ENCODE assay signal across 8 mouse cellular contexts in the genomic region with DNA sequence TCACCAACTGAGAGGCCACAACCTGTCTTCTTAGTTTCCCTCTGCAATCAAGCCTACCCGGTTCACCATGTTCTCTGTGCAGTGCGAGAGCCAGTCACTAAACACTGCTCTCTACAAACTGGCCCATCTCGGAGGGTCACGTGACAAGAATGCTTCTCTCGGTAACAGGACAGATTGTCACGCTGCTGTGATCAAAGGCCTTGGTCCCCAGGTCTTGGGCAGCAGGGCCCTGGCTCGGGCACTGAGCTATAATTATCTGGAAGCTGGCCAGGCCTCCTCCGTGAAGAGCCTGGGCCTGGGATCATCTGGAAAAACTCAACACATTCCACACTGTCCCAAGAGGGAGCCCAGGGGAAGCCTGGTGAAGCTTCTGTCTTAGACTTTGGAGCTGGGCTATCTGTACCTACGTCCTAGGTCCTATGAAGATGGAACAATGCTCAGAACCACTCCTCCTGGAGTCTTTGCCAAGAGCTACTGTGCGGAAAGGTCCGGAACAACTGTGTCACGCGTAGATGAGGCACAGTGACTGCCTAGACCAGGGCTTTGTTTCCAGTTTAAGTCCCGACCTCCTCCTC. TPM values are rescaled to one million over a fixed set of nuclear protein-coding genes. Genes with fewer than 3 reads are reported as not detected.
DNase-seq lines count a peak whose midpoint lies in the region; ATAC-seq lines count a peak whose summit lies in the region.

No protein-coding gene starts in this region.

- no peaks in the 10 kb centered on the region for H3K36me3 ChIP-seq in embryonic facial prominence, embryonic 14.5 days (ENCODE audit: control insufficient read depth, insufficient read depth, low read length)
- H3K36me3 ChIP-seq in hindbrain, embryonic 16.5 days (ENCODE audit: control insufficient read depth, insufficient read depth, low read length): no peaks in the 10 kb centered on the region
- H3K36me3 ChIP-seq in midbrain, embryonic 12.5 days: no peaks in the 10 kb centered on the region

- peak; percentile 66 to 72 for DNase-seq in heart, adult 18-20 months
- no peak for DNase-seq in heart, adult 8-10 months (ENCODE audit: low spot score)
- peak; percentile 60 for DNase-seq in adipocyte (ENCODE audit: low spot score)
- DNase-seq in embryonic facial prominence, embryonic 14.5 days (ENCODE audit: low spot score): peak; percentile 63
- DNase-seq in spleen, postnatal 36 days (ENCODE audit: low spot score in 2 of 2): no peak

- H3K27me3 ChIP-seq in embryonic facial prominence, embryonic 14.5 days (replicated peaks; ENCODE audit: control insufficient read depth, insufficient read depth, low read length): no peaks in the 10 kb centered on the region
- H3K27me3 ChIP-seq in hindbrain, embryonic 16.5 days (replicated peaks; ENCODE audit: control insufficient read depth, insufficient read depth, low read length): no peaks in the 10 kb centered on the region
- no peaks in the 10 kb centered on the region for H3K27me3 ChIP-seq in midbrain, embryonic 12.5 days

- no peak overlapping the region for H3K4me3 ChIP-seq in embryonic facial prominence, embryonic 14.5 days (ENCODE audit: low read depth, low read length)
- H3K4me3 ChIP-seq in hindbrain, embryonic 16.5 days (ENCODE audit: low read length): no peak overlapping the region
- H3K4me3 ChIP-seq in midbrain, embryonic 12.5 days: no peak overlapping the region

- ATAC-seq in embryonic facial prominence, embryonic 14.5 days (ENCODE audit: low read depth): peak; percentile 26; the same call in 1 of the 2 replicates
- peak; percentile 49; the same call in 1 of the 2 replicates for ATAC-seq in hindbrain, embryonic 16.5 days
- ATAC-seq in midbrain, embryonic 12.5 days (ENCODE audit: low FRiP score, low read depth): peak; percentile 36; the same call in 1 of the 2 replicates
- no peak for ATAC-seq in frontal cortex, adult (ENCODE audit: low TSS enrichment)

- H3K4me1 ChIP-seq in embryonic facial prominence, embryonic 14.5 days (ENCODE audit: control insufficient read depth, insufficient read depth, low read length): peaks cover 33% of the 10 kb centered on the region
- peaks cover 25% of the 10 kb centered on the region for H3K4me1 ChIP-seq in hindbrain, embryonic 16.5 days (ENCODE audit: control insufficient read depth, insufficient read depth, low read depth, low read length)
- peaks cover 39% of the 10 kb centered on the region for H3K4me1 ChIP-seq in midbrain, embryonic 12.5 days

- WGBS in embryonic facial prominence, embryonic 14.5 days: 31% methylated on average over 14 of the region's 14 CpGs
- WGBS in hindbrain, embryonic 16.5 days: 36% methylated on average over 14 of the region's 14 CpGs
- 53% methylated on average over 14 of the region's 14 CpGs for WGBS in midbrain, embryonic 12.5 days

- peak overlapping the region; percentile 83 for H3K27ac ChIP-seq in embryonic facial prominence, embryonic 14.5 days (replicated peaks; ENCODE audit: low read depth, low read length)
- H3K27ac ChIP-seq in hindbrain, embryonic 16.5 days (ENCODE audit: low read depth, low read length): peak overlapping the region; percentile 48
- H3K27ac ChIP-seq in midbrain, embryonic 12.5 days (replicated peaks): peak overlapping the region; percentile 46

- no peak overlapping the region for H3K4me2 ChIP-seq in embryonic facial prominence, embryonic 14.5 days (ENCODE audit: low read depth, low read length)
- H3K4me2 ChIP-seq in hindbrain, embryonic 16.5 days (ENCODE audit: low read length): no peak overlapping the region
- no peak overlapping the region for H3K4me2 ChIP-seq in midbrain, embryonic 12.5 days (replicated peaks)

- H3K9me3 ChIP-seq in embryonic facial prominence, embryonic 14.5 days (ENCODE audit: control insufficient read depth, low read length): no peaks in the 10 kb centered on the region
- H3K9me3 ChIP-seq in hindbrain, embryonic 16.5 days (ENCODE audit: control insufficient read depth, low read length): no peaks in the 10 kb centered on the region
- H3K9me3 ChIP-seq in midbrain, embryonic 12.5 days: no peaks in the 10 kb centered on the region

- no peak overlapping the region for H3K9ac ChIP-seq in embryonic facial prominence, embryonic 14.5 days (ENCODE audit: low read depth, low read length)
- no peak overlapping the region for H3K9ac ChIP-seq in hindbrain, embryonic 16.5 days (ENCODE audit: low read depth, low read length)
- H3K9ac ChIP-seq in midbrain, embryonic 12.5 days (replicated peaks): no peak overlapping the region

RNA-seq across cellular contexts. Expression of a gene that starts 35.6 kb away (rescaled TPM):
- total RNA-seq in heart, adult 18-20 months (2021): 10 to 100 TPM; 49.4 to 52.0 TPM
- total RNA-seq in heart, adult 8-10 months (2022): 10 to 100 TPM; 42.7 to 54.0 (median 47.9) TPM
- polyA plus RNA-seq in embryonic facial prominence, embryonic 14.5 days (2014; fragmentation: Nextera tagmentation; extraction: Ambion mirVana): 166 and 175 TPM in 2 replicates
- 125 and 134 TPM in 2 replicates for polyA plus RNA-seq in hindbrain, embryonic 16.5 days (2015; fragmentation: Nextera tagmentation; extraction: Ambion mirVana)
- 143 and 146 TPM in 2 replicates for polyA plus RNA-seq in midbrain, embryonic 12.5 days (2016; fragmentation: Nextera tagmentation; extraction: Ambion mirVana)

Comparison
In these comparisons a context has a peak if more than half of its experiments do, and no peak if none do; other contexts are left out.
1. DNase-seq: peak in heart, adult 18-20 months (2 of 2), adipocyte (single experiment) and embryonic facial prominence, embryonic 14.5 days (single experiment); none in heart, adult 8-10 months (single experiment) and spleen, postnatal 36 days (0 of 2).
2. Peak in every context shown above with its lines, with median percentiles within 50 percentile points of each other: H3K27ac ChIP-seq.